Mouse (Mus musculus) bone marrow macrophage, adult 2 months (primary cell): Measurements from ENCODE around the gene Pld4.

Experiments used
- CTCF ChIP-seq: IDR thresholded peaks from 2 replicates; pipeline ENCODE4 v1.5.1; 2012; ENCODE audit warnings: low read depth, mild to moderate bottlenecking, low read length, moderate library complexity
- POLR2A ChIP-seq: IDR thresholded peaks from 2 replicates; pipeline ENCODE4 v1.6.1; 2012; ENCODE audit warnings: mild to moderate bottlenecking, low read depth, low read length, borderline replicate concordance

GRCm38 (mm10) chr12:112804046-112804445, 43.6 kb downstream of the Pld4 start:
- TF ChIP-seq CTCF (no peak), POLR2A (no peak)
